Mouse (Mus musculus) limb, embryonic 12.5 days (tissue): ENCODE data around the gene Ube2h. TPM values are rescaled to one million over a fixed set of nuclear protein-coding genes. Genes with fewer than 3 reads are reported as not detected.
"Not testable (repeated sequence)": the region's sequence is repeated elsewhere in the genome, so short reads cannot be mapped to it uniquely, and the experiment has no call there.

Experiments
- ATAC-seq: fragments of 200-750 bp; cut with Nextera tagmentation; 2 replicates; pipeline ENCODE4 v1.8.0; 2017; ENCODE audit warnings: low read depth, moderate TSS enrichment; ENCODE audit not compliant: insufficient number of reproducible peaks, insufficient read depth, low FRiP score, low TSS enrichment
- H3K27ac ChIP-seq: fragments of 300-500 bp; sonication (generic); 2 replicates; pipeline ENCODE4 v1.5.1; 2016; ENCODE audit warnings: mild to moderate bottlenecking, moderate library complexity
- H3K27me3 ChIP-seq: fragments of 300-500 bp; sonication (generic); 2 replicates; pipeline ENCODE4 v1.6.1; 2016; ENCODE audit warnings: mild to moderate bottlenecking, moderate library complexity
- H3K36me3 ChIP-seq: fragments of 300-500 bp; sonication (generic); 2 replicates; pipeline ENCODE4 v1.6.1; 2016; ENCODE audit warnings: mild to moderate bottlenecking, moderate library complexity
- H3K4me1 ChIP-seq: fragments of 300-500 bp; sonication (generic); replicated peaks from 2 replicates; pipeline ENCODE4 v1.6.1; 2016
- H3K4me2 ChIP-seq: fragments of 300-500 bp; sonication (generic); 2 replicates; pipeline ENCODE4 v1.6.1; 2016; ENCODE audit warnings: mild to moderate bottlenecking, moderate library complexity
- H3K4me3 ChIP-seq: fragments of 300-500 bp; sonication (generic); replicated peaks from 2 replicates; pipeline ENCODE4 v1.5.1; 2016; ENCODE audit warnings: mild to moderate bottlenecking
- H3K9ac ChIP-seq: fragments of 300-500 bp; sonication (generic); replicated peaks from 2 replicates; pipeline ENCODE4 v1.6.1; 2016; ENCODE audit warnings: mild to moderate bottlenecking, moderate library complexity
- H3K9me3 ChIP-seq: fragments of 300-500 bp; sonication (generic); 2 replicates; pipeline ENCODE4 v1.6.1; 2016; ENCODE audit warnings: mild to moderate bottlenecking, moderate library complexity
- WGBS: fragments of 180-500 bp; shearing (Covaris S2); methylation state at CpG from one replicate; pipeline ENCODE4 v1.1.7; 2016; 5-methylcytosine and 5-hydroxymethylcytosine counted together
- polyA plus RNA-seq: library from polyadenylated mRNA; unstranded; fragments of >200 nt; fragmentation: Nextera tagmentation; extraction: Ambion mirVana; gene quantifications from 2 replicates; pipeline ENCODE4 v1.2.1, GENCODE M21; 2016

Gene Ube2h
- polyA plus RNA-seq, 1 experiment from 2014 or later: 49.9 TPM

DNA sequence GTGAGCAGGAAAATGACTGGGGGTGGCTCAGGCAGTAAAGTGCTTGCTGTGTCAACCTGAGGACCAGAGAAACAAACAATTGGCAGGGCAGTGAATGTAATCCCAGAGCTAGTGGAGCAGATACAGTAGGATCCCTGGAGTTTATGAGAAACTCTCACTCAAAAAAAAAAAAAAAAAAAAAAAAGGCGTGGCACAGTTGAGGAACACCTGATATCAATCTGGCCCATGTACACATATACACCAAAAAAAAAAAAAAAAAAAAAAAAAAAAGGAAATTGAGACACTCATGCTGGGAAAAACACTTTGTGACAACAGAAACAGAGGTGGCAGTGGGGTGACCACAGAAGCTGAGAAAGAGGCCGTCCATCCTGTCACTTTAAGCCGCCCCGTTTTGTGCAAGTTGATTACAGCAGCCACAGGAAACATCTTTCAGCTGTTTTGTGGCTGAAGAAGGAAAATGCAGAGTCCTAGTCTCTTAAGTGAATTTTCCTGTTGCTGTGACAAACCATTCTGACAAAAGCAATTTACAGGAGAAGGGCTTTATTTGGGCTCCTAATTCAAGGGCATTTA lies 21.7 kb upstream of the Ube2h start:
- Histone ChIP-seq H3K9ac (no peak overlapping the region), H3K27ac (no peak overlapping the region), H3K4me1 (peaks cover 2% of the 10 kb centered on the region), H3K36me3 (no peaks in the 10 kb centered on the region), H3K4me3 (no peak overlapping the region), H3K9me3 (no peaks in the 10 kb centered on the region), H3K4me2 (no peak overlapping the region), H3K27me3 (no peaks in the 10 kb centered on the region)
- ATAC-seq: no peak
- whole genome bisulfite sequencing: 61% methylated on average over 3 of the region's 4 CpGs

DNA sequence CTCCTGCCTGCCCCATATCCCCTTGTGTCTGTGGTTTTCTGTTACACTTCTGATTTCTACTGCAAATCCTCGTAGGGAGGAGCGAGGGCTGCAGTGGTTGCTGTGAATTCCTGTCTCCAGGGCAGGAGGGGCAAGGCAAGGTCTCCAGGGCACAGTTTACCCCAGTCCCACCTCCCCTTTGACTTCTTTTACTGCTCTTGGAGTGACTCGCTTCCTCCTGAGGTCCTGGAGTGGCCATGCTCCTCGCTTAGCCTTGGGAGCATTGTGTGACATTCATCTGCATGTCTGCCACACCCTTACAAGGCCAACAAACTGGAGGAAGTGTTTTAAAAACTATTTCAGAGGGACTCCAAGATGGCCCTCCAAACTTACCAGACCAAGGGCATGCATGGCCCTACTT lies 16.7 kb upstream of the Ube2h start:
- no peaks in the 10 kb centered on the region for H3K27me3 ChIP-seq
- peak overlapping the region; percentile 66 for H3K27ac ChIP-seq
- H3K9ac ChIP-seq: no peak overlapping the region
- no peak for ATAC-seq
- no peaks in the 10 kb centered on the region for H3K9me3 ChIP-seq
- WGBS: 23% methylated on average over 4 of the region's 4 CpGs
- H3K36me3 ChIP-seq: no peaks in the 10 kb centered on the region
- no peak overlapping the region; the same call in 1 of the 2 replicates for H3K4me2 ChIP-seq
- peaks cover 9% of the 10 kb centered on the region for H3K4me1 ChIP-seq
- H3K4me3 ChIP-seq: no peak overlapping the region

- no peaks in the 10 kb centered on the region for H3K27me3 ChIP-seq
- no peak overlapping the region for H3K4me2 ChIP-seq
- no peak overlapping the region for H3K4me3 ChIP-seq
- H3K9me3 ChIP-seq: no peaks in the 10 kb centered on the region
- H3K36me3 ChIP-seq: no peaks in the 10 kb centered on the region
- H3K9ac ChIP-seq: no peak overlapping the region
- no peak for ATAC-seq
- no peak overlapping the region for H3K27ac ChIP-seq
- WGBS: 85% methylated on average over 5 of the region's 5 CpGs
- peaks cover 9% of the 10 kb centered on the region for H3K4me1 ChIP-seq
Observed at GRCm38 (mm10) chr6:30319216-30319615, 14.9 kb upstream of the Ube2h start.

GRCm38 (mm10) chr6:30312006-30312405 lies 7.7 kb upstream of the Ube2h start:
- Histone ChIP-seq H3K9me3 (no peaks in the 10 kb centered on the region), H3K27ac (no peak overlapping the region), H3K27me3 (no peaks in the 10 kb centered on the region), H3K4me1 (no peaks in the 10 kb centered on the region), H3K4me2 (no peak overlapping the region), H3K4me3 (no peak overlapping the region), H3K9ac (no peak overlapping the region), H3K36me3 (no peaks in the 10 kb centered on the region)
- 2% methylated on average over 1 of the region's 1 CpGs for WGBS
- ATAC-seq: no peak

- H3K4me1 ChIP-seq: peaks cover 4% of the 10 kb centered on the region; the same call in 1 of the 2 replicates
- no peak for ATAC-seq
- WGBS: 42% methylated on average over 4 of the region's 4 CpGs
- H3K36me3 ChIP-seq: no peaks in the 10 kb centered on the region
- no peak overlapping the region for H3K4me3 ChIP-seq
- H3K4me2 ChIP-seq: no peak overlapping the region
- H3K27me3 ChIP-seq: no peaks in the 10 kb centered on the region
- H3K9ac ChIP-seq: no peak overlapping the region
- H3K9me3 ChIP-seq: no peaks in the 10 kb centered on the region
- H3K27ac ChIP-seq: no peak overlapping the region
Observed at GRCm38 (mm10) chr6:30308751-30309150, 4.4 kb upstream of the Ube2h start.

GRCm38 (mm10) chr6:30307691-30308090 lies 3.4 kb upstream of the Ube2h start:
- Histone ChIP-seq H3K9me3 (no peaks in the 10 kb centered on the region), H3K4me2 (no peak overlapping the region), H3K36me3 (no peaks in the 10 kb centered on the region), H3K27ac (no peak overlapping the region), H3K4me1 (peaks cover 4% of the 10 kb centered on the region; the same call in 1 of the 2 replicates), H3K27me3 (no peaks in the 10 kb centered on the region), H3K4me3 (no peak overlapping the region), H3K9ac (no peak overlapping the region)
- ATAC-seq: no peak
- WGBS: 38% methylated on average over 9 of the region's 9 CpGs

- Histone ChIP-seq H3K27ac (peak overlapping the region; percentile 93), H3K4me1 (peaks cover 30% of the 10 kb centered on the region), H3K4me2 (peak overlapping the region; percentile 83), H3K4me3 (peak overlapping the region; percentile 85), H3K9ac (peak overlapping the region; percentile 89)
- H3K27me3 ChIP-seq, H3K9me3 ChIP-seq, H3K36me3 ChIP-seq: not testable (repeated sequence)
- WGBS: 1% methylated on average over 33 of the region's 66 CpGs
- ATAC-seq: peak; percentile 47; the same call in 1 of the 2 replicates
Observed at GRCm38 (mm10) chr6:30303771-30304398, 454 bp downstream of the Ube2h start.

DNA sequence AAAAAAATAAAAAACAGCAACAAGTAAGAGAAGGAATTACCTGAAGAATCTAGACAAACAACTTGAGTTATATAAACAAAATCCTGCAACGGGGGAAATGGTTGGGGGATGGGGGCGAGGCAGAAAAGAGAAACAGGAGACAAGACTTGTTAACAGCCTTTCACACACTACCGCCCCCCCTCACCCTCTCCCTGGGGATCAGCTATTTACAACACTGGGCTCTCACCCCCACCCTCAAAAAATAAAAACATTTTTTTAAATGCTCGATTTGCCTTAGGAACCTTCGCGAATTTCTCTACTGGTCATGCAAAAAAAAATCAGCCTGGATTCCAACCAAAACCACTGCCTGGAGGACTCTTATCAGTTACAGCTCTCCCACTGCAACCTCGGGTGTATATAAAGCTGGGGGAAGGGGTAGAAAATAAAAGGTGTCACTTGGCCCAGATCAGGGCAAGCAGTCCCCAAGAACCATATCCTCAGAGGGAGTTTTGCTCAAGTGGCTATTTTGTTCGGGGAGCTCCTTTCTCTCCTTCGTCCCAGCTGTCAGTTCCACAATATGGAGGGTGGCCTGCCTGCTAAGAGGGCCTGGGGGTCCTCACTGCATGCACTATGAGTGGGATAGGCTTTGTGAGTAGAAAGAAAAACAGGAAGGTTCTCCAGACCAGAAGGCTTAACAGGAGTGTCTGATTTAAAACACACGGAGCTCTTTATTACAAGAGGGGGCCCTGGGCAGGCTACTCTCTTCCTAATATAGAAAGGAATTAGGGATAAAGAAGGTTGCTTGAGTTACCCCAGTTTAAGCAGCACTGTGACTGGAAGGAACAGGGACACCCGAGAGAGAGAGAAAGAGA lies 1.3 kb downstream of the Ube2h start:
- Histone ChIP-seq H3K4me3 (peak overlapping the region; percentile 85), H3K4me1 (peaks cover 30% of the 10 kb centered on the region), H3K27me3 (no peaks in the 10 kb centered on the region), H3K9me3 (no peaks in the 10 kb centered on the region), H3K27ac (peak overlapping the region; percentile 93), H3K4me2 (peak overlapping the region; percentile 83), H3K36me3 (peaks cover 4% of the 10 kb centered on the region; the same call in 1 of the 2 replicates), H3K9ac (peak overlapping the region; percentile 89)
- ATAC-seq: no peak
- WGBS: 1% methylated on average over 11 of the region's 11 CpGs

DNA sequence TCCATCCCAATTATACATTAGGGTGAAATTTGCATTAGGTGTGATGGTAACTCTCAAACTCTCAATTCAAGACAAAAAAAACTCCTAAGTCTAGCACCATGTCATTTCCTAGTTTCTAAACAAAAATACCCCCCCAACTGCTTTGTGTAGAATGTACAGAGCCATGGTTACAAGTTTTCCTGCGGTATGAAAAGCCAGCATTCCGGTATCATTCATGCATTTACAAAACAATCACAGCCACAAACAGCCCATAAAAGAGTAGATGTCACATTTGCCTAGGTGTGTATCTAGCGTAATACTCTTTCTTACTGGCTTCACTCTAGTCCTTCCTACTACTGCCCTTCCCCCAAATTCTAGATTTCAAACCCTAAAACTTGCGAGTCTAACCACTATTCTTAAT lies 2.2 kb downstream of the Ube2h start:
- Histone ChIP-seq H3K27me3 (no peaks in the 10 kb centered on the region), H3K27ac (peak overlapping the region; percentile 89), H3K9me3 (no peaks in the 10 kb centered on the region), H3K9ac (peak overlapping the region; percentile 70), H3K4me2 (peak overlapping the region; percentile 83), H3K36me3 (peaks cover 13% of the 10 kb centered on the region; the same call in 1 of the 2 replicates), H3K4me1 (peaks cover 30% of the 10 kb centered on the region), H3K4me3 (peak overlapping the region; percentile 85)
- 8% methylated on average over 4 of the region's 4 CpGs for whole genome bisulfite sequencing
- no peak for ATAC-seq

DNA sequence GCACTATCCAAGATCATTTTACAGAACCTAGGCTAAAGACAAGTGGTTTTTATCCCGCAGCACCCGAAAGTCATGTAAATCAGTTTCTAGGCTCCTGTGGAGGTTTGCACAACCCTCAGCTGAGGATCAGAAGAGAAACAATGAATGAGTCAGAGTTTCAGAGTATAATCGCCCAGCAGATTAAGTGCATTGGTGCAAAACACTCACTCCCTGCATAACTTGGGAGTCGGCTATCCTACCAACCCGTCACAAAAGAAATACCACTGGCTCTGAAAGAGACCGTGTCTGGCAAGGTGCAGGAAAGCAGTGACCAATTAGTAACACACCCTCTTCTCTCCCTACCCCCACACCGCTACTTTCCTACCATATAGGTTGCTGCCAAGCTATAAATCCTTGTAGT lies 3.4 kb downstream of the Ube2h start:
- 2% methylated on average over 7 of the region's 7 CpGs for WGBS

GRCm38 (mm10) chr6:30300372-30300771 lies 4.0 kb downstream of the Ube2h start:
- peak; percentile 68; the same call in 1 of the 2 replicates for ATAC-seq
- H3K27me3 ChIP-seq: no peaks in the 10 kb centered on the region
- H3K9ac ChIP-seq: peak overlapping the region; percentile 70; the same call in 1 of the 2 replicates
- peak overlapping the region; percentile 85 for H3K4me3 ChIP-seq
- peak overlapping the region; percentile 83 for H3K4me2 ChIP-seq
- WGBS: under 1% methylated on average over 5 of the region's 5 CpGs
- H3K9me3 ChIP-seq: no peaks in the 10 kb centered on the region
- peak overlapping the region; percentile 89 for H3K27ac ChIP-seq
- peaks cover 27% of the 10 kb centered on the region for H3K36me3 ChIP-seq
- H3K4me1 ChIP-seq: peaks cover 30% of the 10 kb centered on the region

More for the DNA sequence above, 3.4 kb downstream of the Ube2h start:
- peaks cover 21% of the 10 kb centered on the region for H3K36me3 ChIP-seq
- H3K4me1 ChIP-seq: peaks cover 30% of the 10 kb centered on the region
- H3K9me3 ChIP-seq: no peaks in the 10 kb centered on the region
- H3K4me2 ChIP-seq: peak overlapping the region; percentile 83
- H3K9ac ChIP-seq: peak overlapping the region; percentile 70; the same call in 1 of the 2 replicates
- H3K27ac ChIP-seq: peak overlapping the region; percentile 89
- H3K4me3 ChIP-seq: peak overlapping the region; percentile 85
- ATAC-seq: no peak
- no peaks in the 10 kb centered on the region for H3K27me3 ChIP-seq
